Mouse (Mus musculus) adipose tissue, adult 10 weeks (tissue): ENCODE data around the gene Tpm4. TPM values are rescaled to one million over a fixed set of nuclear protein-coding genes. Genes with fewer than 3 reads are reported as not detected.

Source experiments
- polyA plus RNA-seq: library from polyadenylated mRNA; stranded (reverse); fragments of 350-450 nt; fragmentation: Illumina TruSeq; extraction: RNeasy Lipid Tissue Mini Kit (QIAGEN cat#74804); gene quantifications from one replicate; pipeline ENCODE4 v1.2.3, GENCODE M21; 2014; ENCODE audit warnings: low read depth, low replicate concordance

Gene Tpm4
- polyA plus RNA-seq = 141 TPM

GRCm38 (mm10) chr8:72134756-72135445 lies at the start of gene Tpm4:
Tpm4 (plus strand) TSS chr8:72134975.

DNA sequence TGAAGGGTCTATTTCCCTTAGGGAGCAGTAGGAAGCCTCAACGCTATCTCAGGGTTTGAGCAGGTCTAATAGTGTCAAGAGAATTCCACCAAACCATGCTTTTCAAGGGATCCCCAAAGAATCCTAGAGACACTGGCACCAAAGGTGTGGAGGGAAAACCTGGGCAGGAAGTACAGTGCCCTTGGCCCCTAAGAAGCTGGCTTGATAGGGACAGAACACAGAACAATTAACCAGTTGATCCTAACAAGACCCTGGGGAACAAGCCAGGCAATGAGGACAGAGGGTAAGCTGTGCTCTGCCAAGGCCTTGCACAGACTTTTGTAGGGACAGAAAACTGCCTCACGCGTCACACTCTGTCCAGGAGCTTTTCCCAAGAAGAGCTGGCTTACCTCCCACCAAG lies 28.0 kb upstream of the Tpm4 start, which contains the start of gene Olfr374:
Olfr374 (plus strand) TSS at position 301 of the 400 bp plus-strand sequence.

GRCm38 (mm10) chr8:72160707-72161697 lies 26.2 kb downstream of the Tpm4 start, which contains the start of gene Rab8a:
Rab8a (plus strand) TSS chr8:72161200.

GRCm38 (mm10) chr8:72189417-72190214 lies 54.8 kb downstream of the Tpm4 start, which contains the start of gene Hsh2d:
Hsh2d (plus strand) TSS chr8:72189638.

Other genes with a start within 250 kb of the Tpm4 start
- gene Zfp882, start 226.4 kb upstream of the Tpm4 start, polyA plus RNA-seq = 2.9 TPM
- gene Zfp617, start 226.3 kb upstream of the Tpm4 start, polyA plus RNA-seq = 16.8 TPM
- gene Zfp961, start 183.9 kb upstream of the Tpm4 start, polyA plus RNA-seq = 12.9 TPM
- 4.9 TPM for gene Cyp4f18, start 125.3 kb upstream of the Tpm4 start, polyA plus RNA-seq
- gene Olfr372, start 93.8 kb upstream of the Tpm4 start, polyA plus RNA-seq = not detected
- gene Olfr373, start 51.8 kb upstream of the Tpm4 start, polyA plus RNA-seq = not detected
- gene Olfr374, start 27.9 kb upstream of the Tpm4 start, polyA plus RNA-seq = not detected
- gene Rab8a, start 26.2 kb downstream of the Tpm4 start, polyA plus RNA-seq = 56.7 TPM
- 0.17 TPM for gene Hsh2d, start 54.7 kb downstream of the Tpm4 start, polyA plus RNA-seq
- 0.47 TPM for gene Cib3, start 77.9 kb downstream of the Tpm4 start, polyA plus RNA-seq
- gene Gm11034, start 78.7 kb downstream of the Tpm4 start, polyA plus RNA-seq = not detected
- 55.7 TPM for gene Fam32a, start 84.8 kb downstream of the Tpm4 start, polyA plus RNA-seq
- 41.0 TPM for gene Ap1m1, start 105.0 kb downstream of the Tpm4 start, polyA plus RNA-seq
- 6.0 TPM for gene Gm10282, start 170.3 kb downstream of the Tpm4 start, polyA plus RNA-seq
- 31.2 TPM for gene Klf2, start 184.1 kb downstream of the Tpm4 start, polyA plus RNA-seq